Mouse (Mus musculus) left cerebral cortex, postnatal 10 days (tissue): ENCODE results near the gene Atxn2. TPM values are rescaled to one million over a fixed set of nuclear protein-coding genes. Genes with fewer than 3 reads are reported as not detected.
"Not testable (repeated sequence)": the region's sequence is repeated elsewhere in the genome, so short reads cannot be mapped to it uniquely, and the experiment has no call there.

ENCODE experiments used
- DNase-seq, 2 experiments: peaks; one replicate each; pipeline ENCODE4 v3.0.0; 2021 to 2022; ENCODE audit warnings: low spot score in 2 of 2, mixed read lengths in 1 of 2; ENCODE audit errors: extremely low spot score in 1 of 2
- intact Hi-C: fragments of 180-260 bp; cut with DNase I; formaldehyde crosslinking; loops from one replicate; pipeline ENCODE4 v1.15.1; 2025
- total RNA-seq, 2 experiments: library from RNA; stranded (reverse); gene quantifications; 2 replicates each; pipeline ENCODE4 v1.2.3; 2021

The Atxn2 gene
- total RNA-seq, 2 experiments from 2014 or later: 264 to 274 TPM

DNA sequence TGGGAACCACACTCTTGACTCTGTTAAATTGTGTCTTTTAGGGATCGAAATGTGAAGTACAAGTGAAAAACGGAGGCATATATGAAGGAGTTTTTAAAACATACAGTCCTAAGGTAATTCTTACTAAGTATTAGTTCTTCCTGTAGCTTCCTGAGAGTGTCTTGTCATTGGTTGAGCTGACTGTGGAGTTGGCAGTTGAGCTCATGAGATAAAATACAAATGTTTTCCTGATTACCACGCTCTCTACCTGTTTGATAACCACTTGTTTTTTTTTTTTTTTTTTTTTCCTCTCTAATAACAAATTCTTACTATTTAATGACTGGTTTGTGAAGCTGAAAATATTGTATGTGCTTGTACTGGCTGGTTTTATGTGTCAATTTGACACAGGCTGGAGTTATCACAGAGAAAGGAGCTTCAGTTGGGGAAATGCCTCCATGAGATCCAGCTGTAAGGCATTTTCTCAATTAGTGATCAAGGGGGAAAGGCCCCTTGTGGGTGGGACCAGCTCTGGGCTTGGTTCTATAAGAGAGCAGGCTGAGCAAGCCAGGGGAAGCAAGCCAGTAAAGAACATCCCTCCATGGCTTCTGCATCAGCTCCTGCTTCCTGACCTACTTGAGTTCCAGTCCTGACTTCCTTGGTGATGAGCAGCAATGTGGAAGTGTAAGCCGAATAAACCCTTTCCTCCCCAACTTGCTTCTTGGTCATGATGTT lies 36.9 kb downstream of the Atxn2 start:
- DNase-seq, intact Hi-C loops: not testable (repeated sequence)

DNA sequence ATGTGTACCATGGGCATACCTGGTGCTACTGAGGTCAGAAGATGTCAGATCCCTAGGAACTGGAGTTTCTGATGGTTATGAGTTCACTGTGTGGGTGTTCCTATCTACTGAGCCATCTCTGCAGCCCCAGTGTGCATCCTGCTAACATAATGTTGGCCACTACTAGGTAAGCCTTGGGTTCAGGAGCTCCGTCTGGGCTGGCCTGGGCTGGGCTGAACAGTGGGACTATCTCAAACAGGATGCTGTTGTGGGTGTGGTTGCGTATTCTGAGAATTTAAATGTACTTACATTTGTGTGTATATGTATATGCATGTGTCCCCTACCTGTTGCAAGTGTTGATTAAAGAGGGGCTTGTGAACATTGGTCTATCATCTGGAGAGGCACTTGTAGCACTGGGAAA lies 38.5 kb downstream of the Atxn2 start:
- no peak for DNase-seq
- intact Hi-C loops: no loop called here

DNA sequence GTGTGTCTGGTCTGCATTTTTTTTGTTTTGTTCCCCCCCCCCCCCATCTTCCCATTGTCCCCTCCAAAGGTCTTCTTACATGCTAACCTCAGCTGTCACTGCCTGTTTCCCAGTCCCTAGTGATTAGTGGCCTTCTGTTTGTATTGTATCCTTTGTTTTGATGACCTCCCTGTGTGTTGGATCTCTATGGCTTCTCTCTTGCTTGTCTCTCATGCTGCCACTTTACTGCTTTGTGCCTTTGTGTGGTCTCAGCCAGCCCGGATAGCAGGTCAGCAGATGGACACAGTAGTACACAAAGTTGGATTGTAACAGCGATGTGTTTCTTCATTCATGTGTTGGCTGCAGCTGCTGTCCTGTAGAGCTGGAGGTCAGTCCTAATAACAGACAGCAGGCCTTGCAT lies 46.8 kb downstream of the Atxn2 start:
- intact Hi-C loops: no loop called here
- DNase-seq: no peak

DNA sequence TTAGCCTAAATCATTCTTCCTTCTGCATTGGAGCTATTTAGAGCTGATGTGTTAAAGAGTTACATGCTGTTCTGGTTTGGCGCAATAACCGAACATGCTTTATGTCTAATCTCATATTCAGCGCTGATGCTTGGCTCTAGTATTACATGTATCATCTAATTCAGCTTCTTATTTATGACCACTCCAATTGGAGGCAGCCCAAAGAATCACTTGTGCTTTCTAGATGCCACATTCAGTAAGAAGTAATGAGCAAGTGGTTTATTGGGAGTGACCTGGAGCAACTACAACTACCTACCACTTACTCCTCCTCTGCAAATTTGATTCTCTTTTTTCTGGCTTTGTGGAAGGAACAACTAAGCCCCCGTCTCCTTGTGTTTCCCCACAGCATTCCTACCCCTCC lies 47.2 kb downstream of the Atxn2 start:
- DNase-seq: no peak
- intact Hi-C loops: no loop called here

DNA sequence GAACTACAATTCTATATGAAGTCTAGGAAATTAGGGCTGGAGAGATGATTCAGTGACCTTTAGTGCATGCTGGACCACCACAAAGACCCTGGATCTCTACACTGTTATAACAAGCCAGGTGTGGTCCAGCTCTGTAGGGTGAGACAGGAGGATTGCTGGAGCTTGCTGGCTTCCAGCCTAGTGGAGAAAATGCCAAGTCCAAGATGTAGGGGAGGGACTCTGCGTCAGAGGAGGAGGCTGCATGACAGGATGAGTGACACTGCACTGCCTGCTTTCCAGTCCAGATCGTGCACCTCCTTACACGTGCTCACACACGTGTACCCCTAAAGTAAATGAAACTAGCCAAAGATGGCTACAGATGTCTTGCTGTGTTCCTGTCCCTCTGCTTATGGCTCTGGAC lies 48.8 kb downstream of the Atxn2 start:
- intact Hi-C loops: no loop called here
- no peak for DNase-seq

DNA sequence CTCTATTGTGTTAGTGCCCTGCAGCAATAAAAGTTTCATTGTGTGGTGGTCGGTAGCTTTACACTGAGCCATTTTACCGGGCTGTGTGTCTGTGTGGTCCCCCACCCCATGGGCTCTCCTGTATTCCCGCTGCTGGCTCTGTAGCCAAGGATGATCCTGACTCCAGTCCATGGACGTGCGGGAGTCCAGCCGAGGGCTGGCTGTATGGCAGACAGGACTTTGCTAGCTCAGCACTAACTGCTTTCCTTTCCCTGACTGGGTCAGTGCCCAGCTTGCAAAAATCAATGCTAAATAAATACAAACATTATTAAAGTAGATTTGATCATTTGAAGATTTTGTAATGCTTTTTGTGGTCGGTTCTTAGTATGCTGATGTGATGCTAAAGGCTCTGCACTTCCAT lies 50.3 kb downstream of the Atxn2 start:
- intact Hi-C loops: no loop called here
- DNase-seq: no peak

DNA sequence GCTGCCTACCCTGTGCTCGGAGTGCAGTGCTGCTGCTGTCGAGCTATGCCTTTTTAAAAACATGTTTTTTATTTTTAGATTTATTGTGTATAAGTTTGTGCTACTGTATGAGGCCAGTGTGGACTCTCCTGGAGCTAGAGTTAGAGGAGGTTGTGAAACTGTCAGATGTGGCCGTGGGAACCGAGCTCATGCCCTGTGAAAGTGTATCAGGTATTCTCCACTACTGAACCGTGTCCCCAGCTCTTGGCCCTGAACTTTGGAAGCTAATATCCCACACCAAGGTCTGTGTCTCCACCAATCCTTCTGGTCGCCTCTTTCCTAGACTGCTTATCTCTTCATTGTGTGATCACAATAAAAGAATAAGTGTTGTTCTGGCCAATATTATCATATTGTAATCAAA lies 51.8 kb downstream of the Atxn2 start:
- DNase-seq: no peak
- intact Hi-C loops: no loop called here

DNA sequence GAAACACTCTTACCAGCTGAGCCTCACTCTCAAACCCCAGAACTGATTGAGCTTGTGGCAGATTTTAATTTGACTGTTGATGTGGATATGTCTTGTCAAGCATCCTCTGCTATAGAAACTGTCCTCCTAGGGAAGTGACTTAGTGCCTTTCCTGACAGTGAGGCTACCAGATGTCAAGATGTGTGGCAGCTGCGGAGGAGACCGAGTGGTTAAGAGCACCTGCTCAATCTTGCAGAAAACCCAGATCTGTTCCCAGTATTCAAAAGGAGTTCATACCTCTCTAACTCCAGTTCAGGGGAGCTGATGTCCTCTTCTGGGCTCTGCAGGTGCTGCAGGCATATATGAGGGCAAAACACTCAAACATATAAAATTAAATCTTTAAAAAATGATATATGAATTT lies 53.9 kb downstream of the Atxn2 start:
- intact Hi-C loops: no loop called here
- no peak for DNase-seq

DNA sequence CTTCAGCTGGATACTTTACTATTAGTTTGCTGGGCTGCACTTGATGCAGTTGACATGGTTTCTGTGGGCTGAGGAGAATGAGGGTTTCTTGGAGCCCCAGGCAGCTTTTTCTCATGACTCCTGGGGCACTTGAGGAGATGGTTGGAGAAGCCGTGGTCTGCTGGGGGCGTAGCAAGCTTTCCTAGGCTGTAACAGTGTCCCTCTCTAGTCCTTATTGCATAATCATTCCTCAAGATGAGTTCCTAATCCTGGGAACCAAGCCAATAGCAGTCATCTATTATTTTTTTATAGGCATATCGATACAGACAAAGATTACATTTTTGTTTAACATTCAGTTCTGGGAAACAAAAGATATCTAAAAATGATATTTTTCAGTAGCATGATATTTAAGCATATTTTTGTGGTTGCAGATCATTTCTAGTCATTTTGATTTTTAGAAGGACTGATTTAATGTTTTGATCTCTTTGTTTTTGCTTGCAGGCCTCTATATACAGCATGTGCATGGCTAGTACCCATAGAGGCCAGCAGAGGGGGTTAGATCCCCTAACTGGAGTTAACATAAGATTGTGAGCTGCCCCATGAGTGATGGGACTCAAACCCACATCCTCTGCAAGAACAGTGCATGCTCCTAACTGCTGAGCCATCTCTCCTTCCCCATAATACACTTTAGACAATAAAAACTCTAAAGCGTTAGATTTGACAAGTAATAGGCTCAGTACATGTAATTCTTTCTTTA lies 55.1 kb downstream of the Atxn2 start:
- no peak for DNase-seq

DNA sequence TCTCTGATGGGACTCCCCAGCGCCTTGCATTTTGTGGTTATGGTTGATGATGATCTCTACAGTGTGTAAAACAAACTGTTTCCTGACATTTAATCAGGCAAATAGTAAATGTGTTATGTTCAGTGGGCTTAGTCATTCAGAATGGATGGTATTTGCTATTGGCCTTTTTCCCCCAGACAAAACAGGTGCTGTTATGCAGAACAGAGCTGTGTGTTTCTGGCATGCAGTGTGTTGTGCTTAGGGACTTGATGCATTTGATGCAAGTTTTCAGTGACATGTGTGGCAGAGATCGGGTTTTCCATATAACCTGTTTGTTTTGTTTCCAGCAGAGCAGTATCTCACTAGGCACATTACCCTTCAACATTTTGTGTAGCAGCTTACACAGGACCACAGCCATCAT lies 56.4 kb downstream of the Atxn2 start:
- no peak for DNase-seq
- intact Hi-C loops: no loop called here

More for the DNA sequence above, 55.1 kb downstream of the Atxn2 start:
- intact Hi-C loops: no loop called here

DNA sequence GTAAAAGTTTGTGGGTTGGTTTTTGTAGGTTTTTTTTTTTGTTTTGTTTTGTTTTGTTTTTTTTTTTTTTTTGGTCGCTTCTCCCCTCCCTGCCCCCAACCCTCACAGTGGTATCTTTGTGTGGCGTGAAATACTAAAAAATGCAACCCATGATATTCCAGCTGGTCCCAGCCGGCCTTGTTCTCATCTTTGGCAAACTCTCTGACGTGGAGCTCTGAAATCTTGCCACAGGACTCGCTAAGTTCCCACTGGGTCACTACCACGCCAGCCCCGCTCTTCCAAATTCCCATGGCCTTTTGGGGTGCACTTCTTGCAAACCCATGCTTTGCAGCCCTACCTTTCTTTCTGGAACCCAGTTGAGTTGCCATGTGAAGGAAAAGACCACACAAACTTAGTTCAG lies 58.7 kb downstream of the Atxn2 start:
- DNase-seq: no peak
- intact Hi-C loops: no loop called here

DNA sequence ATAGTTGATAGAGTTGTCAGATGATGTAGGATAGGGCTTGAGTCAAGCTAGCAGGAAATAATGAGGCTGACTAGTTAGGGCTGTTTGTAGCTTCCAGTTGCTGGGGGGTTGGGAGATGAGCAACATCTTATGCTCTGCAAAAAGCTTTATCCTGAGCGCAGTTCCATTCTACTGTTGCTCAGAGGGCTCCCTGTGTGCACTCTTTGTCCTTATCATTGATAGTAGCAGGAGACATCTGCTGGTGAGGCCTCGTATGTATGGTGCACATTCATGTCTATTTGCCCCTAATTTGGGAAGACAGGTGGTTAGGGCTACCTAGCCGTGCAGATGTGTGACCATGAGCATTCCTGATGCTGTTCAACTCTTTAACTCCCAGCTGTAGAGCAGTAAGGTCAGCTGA lies 60.5 kb downstream of the Atxn2 start:
- intact Hi-C loops: no loop called here
- DNase-seq: no peak

DNA sequence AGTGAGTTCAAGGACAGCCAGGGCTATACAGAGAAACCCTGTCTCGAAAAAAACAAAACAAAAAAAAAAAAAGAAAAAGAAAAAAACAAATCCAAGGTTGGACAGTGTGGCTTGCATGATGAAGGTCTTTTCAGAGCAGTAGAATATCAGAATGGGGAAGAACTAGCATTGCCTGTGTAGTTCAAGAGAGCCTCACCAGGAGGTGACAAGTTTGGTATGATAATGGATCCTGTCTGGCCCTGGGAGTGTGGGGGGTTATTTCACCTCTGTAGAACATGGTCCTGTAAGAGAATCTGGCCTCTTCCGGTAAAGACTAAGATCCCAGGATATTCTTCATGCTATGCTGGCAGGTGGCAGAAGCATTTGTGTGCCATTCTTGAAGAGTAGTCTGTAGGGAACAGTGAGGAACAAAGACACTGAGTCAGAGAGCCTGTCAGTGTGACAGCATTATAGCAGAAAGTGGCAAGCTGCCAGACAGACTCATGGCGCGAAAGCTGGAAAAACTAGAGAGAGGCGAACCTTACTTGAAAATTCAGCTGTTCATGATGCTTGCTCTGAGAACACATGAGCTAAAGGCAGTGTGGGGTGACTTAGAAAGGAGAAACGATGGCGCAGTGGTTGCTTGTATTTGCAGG lies 67.5 kb downstream of the Atxn2 start:
- DNase-seq: peak; percentile 54 to 62
- intact Hi-C loops: no loop called here

DNA sequence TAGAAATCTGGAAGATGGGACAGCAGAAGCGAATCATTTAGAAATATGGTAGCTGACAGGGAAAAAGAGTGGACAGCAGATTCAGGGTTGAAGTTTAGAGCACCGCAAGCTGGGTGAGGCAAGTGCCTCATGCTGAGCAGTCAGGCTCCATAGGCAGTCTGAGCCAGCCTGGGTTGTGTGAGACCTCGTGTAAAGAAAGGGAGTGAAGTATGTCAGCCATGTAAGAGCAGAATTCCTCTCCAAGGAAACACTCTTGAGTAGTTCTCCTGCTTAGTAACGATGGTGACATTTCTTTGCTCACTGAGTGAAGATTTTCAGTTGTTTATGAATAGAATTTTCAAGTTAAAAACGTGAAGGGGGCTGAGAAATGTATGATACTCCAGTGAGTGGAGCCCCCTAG lies 69.0 kb downstream of the Atxn2 start:
- DNase-seq: no peak
- intact Hi-C loops: loop anchor here (5.0 kb wide), 1 partner anchor 68 kb away; the partner anchor contains the start of gene Atxn2

DNA sequence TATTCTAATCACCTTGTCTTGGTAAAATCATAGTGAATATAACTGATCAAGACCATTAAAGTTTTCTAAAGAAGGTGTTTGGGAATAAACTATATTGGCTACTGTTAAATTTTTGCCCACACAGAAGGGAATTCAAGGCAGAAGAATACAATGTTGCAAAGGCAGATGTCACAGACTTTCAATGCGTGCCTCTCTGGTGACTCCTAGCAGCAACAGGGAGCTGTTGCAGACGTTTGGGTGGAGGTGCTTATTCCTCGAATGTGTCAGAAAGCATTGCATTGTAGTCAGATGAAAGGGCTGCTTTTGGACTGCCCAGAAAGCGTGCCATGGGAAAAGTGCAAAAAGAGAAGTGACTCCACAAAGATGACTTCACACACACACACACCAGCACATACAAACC lies 71.3 kb downstream of the Atxn2 start:
- intact Hi-C loops: loop anchor here (5.0 kb wide), 1 partner anchor 70 kb away; the partner anchor contains the start of gene Atxn2
- no peak for DNase-seq

DNA sequence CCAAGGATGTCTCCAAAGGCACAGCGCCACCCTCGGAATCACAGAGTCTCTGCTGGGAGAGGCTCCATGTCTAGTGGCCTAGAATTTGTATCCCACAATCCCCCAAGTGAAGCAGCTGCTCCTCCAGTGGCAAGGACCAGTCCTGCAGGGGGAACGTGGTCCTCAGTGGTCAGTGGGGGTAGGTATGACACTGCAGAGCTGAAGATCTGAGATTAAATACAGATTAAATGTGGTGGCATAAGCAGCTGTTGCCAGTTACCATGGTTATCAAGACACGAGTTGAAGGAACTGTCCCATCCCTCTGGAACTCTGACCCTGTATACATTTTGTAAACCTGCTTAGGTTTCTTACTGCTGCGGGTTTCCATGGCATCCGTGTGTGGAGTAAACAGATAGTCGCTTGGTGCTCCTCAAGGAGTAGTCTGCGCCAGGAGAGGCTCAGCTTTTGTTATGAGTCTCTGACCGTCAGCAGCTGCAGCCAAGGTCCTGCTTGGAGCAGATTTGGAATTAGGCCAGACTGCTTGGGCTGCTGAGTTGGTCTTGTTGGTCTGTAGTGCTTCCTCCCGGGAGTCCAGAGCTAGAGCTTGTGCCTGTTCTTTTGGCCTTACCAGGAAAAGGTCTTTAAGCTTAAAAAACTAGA lies 72.8 kb downstream of the Atxn2 start:
- intact Hi-C loops: loop anchor here (5.0 kb wide), 1 partner anchor 72 kb away; the partner anchor contains the start of gene Atxn2
- DNase-seq: peak in 1 of 2 experiments; percentile 45

DNA sequence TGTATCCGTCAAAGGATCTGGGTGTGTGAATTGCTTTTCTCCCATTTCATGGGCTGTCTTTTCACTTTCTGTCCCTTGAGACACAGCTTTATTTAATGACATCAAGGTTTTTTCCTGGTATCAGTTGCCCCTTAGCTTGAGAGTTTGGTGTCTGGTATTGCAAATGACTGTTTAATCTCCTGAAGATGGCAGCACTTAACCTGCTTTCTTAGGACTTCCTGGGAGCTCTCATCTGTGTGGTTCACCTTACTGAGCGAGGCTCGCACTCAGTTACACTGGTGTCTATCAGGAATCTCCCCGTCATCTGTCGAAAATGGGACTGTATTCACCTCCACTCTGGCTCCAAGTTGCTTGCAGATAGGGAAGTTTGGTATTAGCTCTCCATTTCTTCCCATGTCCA lies 79.9 kb downstream of the Atxn2 start:
- no peak for DNase-seq
- intact Hi-C loops: no loop called here

DNA sequence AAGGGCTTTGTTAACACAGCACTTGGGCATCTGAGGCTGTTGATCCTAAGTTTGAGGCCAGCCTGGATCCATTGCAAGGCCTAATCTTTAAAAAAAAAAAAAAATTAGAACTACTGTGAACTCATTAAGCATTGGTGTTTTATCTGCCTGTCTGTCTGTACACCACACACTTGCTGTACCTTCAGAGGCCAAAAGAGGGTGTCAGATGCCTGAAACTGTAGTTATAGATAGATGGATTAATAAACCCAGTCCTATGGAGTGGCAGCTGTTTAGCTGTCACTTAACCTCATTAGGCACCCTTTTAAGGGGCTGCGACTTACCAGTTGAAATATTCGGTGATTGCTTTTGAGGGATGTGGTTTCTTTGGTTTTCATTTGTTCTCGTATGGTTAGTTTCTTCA lies 84.7 kb downstream of the Atxn2 start:
- no peak for DNase-seq
- intact Hi-C loops: no loop called here

DNA sequence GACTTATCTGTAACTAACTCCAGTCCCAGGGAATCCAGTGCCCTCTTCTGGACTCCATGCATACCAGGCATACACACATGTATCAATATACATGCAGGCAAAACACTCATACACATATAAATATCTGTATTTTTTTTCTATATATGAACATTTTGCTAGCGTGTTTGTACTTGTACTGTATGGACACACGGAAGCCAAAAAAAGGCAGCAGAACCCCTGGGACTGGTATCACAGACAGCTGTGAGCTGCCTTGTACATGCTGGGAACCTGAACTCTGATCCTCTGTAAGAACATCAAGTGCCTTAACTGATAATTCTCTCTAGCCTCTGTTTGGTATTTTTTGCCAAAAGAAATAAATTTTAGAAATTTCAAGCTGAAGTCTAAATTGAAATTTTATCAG lies 87.3 kb downstream of the Atxn2 start:
- DNase-seq: no peak
- intact Hi-C loops: no loop called here

DNA sequence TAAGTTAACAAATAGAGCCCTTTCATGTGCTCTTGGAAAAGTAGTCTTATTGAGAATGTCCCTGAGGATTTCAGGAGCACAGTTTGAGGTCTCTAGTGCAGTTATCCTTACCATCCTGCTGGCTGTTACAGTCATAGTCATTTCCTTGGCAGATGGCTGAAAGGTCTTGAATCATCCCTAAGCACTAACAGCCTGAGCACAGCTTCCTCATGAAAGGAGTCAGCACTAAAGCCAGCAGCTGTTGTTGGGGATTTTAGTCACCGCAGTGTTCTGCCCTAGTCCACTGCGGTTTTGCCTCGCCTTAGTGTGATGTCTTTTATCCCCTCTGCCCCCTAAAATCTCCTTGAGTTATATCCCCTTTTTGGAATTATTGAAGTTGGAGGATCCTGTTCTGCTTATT lies 96.0 kb downstream of the Atxn2 start:
- no peak for DNase-seq
- intact Hi-C loops: no loop called here
